Mouse (Mus musculus): ENCODE results near the gene Avil. TPM values are rescaled to one million over a fixed set of nuclear protein-coding genes. Genes with fewer than 3 reads are reported as not detected.

Avil gene
- total and polyA plus RNA-seq, 2 experiments: 0.06 to 0.09 TPM

GRCm38 (mm10) chr10:127062503-127062902, 62.0 kb downstream of the Avil start:
- no peak overlapping the region for H3K4me3 ChIP-seq (ENCODE audit: insufficient read depth, low read depth, low read length)
- no peak overlapping the region for H3K27ac ChIP-seq (replicated peaks; ENCODE audit: insufficient read depth, low read depth, low read length)
- TF ChIP-seq POLR2A (IDR thresholded peaks at IDR 0.05; ENCODE audit: extremely low read depth, insufficient read depth, low read length): no peak
- no peak for TF ChIP-seq CTCF (IDR thresholded peaks at IDR 0.05; ENCODE audit: low read depth, low read length)
- WGBS: 64% methylated on average over 5 of the region's 5 CpGs
- peaks cover 11% of the 10 kb centered on the region for H3K36me3 ChIP-seq (ENCODE audit: control insufficient read depth, insufficient read depth, low read length)
- peaks cover 10% of the 10 kb centered on the region; the same call in 1 of the 2 replicates for H3K4me1 ChIP-seq (ENCODE audit: control insufficient read depth, insufficient read depth, low read length)
- no peaks in the 10 kb centered on the region for H3K27me3 ChIP-seq (ENCODE audit: control insufficient read depth, insufficient read depth, low read length)
- H3K9ac ChIP-seq (ENCODE audit: low read depth, low read length): no peak overlapping the region
- no peak for DNase-seq (ENCODE audit: extremely low read depth, low read depth, low spot score)
- peaks cover 5% of the 10 kb centered on the region; the same call in 1 of the 2 replicates for H3K79me2 ChIP-seq (ENCODE audit: control insufficient read depth, insufficient read depth, low read length)

GRCm38 (mm10) chr10:127063239-127063872, 62.8 kb downstream of the Avil start, which contains the start of gene Cdk4:
Cdk4 (plus strand) TSS chr10:127063534.
- H3K36me3 ChIP-seq (ENCODE audit: control insufficient read depth, insufficient read depth, low read length): peaks cover 20% of the 10 kb centered on the region
- WGBS: under 1% methylated on average over 46 of the region's 46 CpGs
- peaks cover 5% of the 10 kb centered on the region; the same call in 1 of the 2 replicates for H3K79me2 ChIP-seq (ENCODE audit: control insufficient read depth, insufficient read depth, low read length)
- H3K4me1 ChIP-seq (ENCODE audit: control insufficient read depth, insufficient read depth, low read length): peaks cover 11% of the 10 kb centered on the region
- DNase-seq (ENCODE audit: extremely low read depth, low read depth, low spot score): peak; percentile 92
- no peaks in the 10 kb centered on the region for H3K27me3 ChIP-seq (ENCODE audit: control insufficient read depth, insufficient read depth, low read length)
- TF ChIP-seq POLR2A (IDR thresholded peaks at IDR 0.05; ENCODE audit: extremely low read depth, insufficient read depth, low read length): peak; percentile 67; the same call in 1 of the 2 replicates
- TF ChIP-seq CTCF (IDR thresholded peaks at IDR 0.05; ENCODE audit: low read depth, low read length): no peak
- peak within 1 kb of the TSS; percentile 87 for H3K9ac ChIP-seq (ENCODE audit: low read depth, low read length)
- peak within 1 kb of the TSS; percentile 74 for H3K27ac ChIP-seq (replicated peaks; ENCODE audit: insufficient read depth, low read depth, low read length)
- H3K4me3 ChIP-seq (ENCODE audit: insufficient read depth, low read depth, low read length): peak within 1 kb of the TSS; percentile 87

GRCm38 (mm10) chr10:127063913-127064870, 63.7 kb downstream of the Avil start:
- no peaks in the 10 kb centered on the region for H3K27me3 ChIP-seq (ENCODE audit: control insufficient read depth, insufficient read depth, low read length)
- peaks cover 8% of the 10 kb centered on the region; the same call in 1 of the 2 replicates for H3K79me2 ChIP-seq (ENCODE audit: control insufficient read depth, insufficient read depth, low read length)
- peak overlapping the region; percentile 74 for H3K27ac ChIP-seq (replicated peaks; ENCODE audit: insufficient read depth, low read depth, low read length)
- peak overlapping the region; percentile 87 for H3K4me3 ChIP-seq (ENCODE audit: insufficient read depth, low read depth, low read length)
- peaks cover 22% of the 10 kb centered on the region for H3K36me3 ChIP-seq (ENCODE audit: control insufficient read depth, insufficient read depth, low read length)
- peak overlapping the region; percentile 87 for H3K9ac ChIP-seq (ENCODE audit: low read depth, low read length)
- peaks cover 15% of the 10 kb centered on the region for H3K4me1 ChIP-seq (ENCODE audit: control insufficient read depth, insufficient read depth, low read length)
- WGBS: 10% methylated on average over 37 of the region's 37 CpGs
- TF ChIP-seq CTCF (IDR thresholded peaks at IDR 0.05; ENCODE audit: low read depth, low read length) (no peak), POLR2A (IDR thresholded peaks at IDR 0.05; ENCODE audit: extremely low read depth, insufficient read depth, low read length) (no peak)
- DNase-seq (ENCODE audit: extremely low read depth, low read depth, low spot score): no peak

- no peak for TF ChIP-seq POLR2A (IDR thresholded peaks at IDR 0.05; ENCODE audit: extremely low read depth, insufficient read depth, low read length)
- no peak for TF ChIP-seq CTCF (IDR thresholded peaks at IDR 0.05; ENCODE audit: low read depth, low read length)
- DNase-seq (ENCODE audit: extremely low read depth, low read depth, low spot score): no peak
- no peak overlapping the region for H3K27ac ChIP-seq (replicated peaks; ENCODE audit: insufficient read depth, low read depth, low read length)
- no peak overlapping the region for H3K9ac ChIP-seq (ENCODE audit: low read depth, low read length)
- peaks cover 19% of the 10 kb centered on the region for H3K4me1 ChIP-seq (ENCODE audit: control insufficient read depth, insufficient read depth, low read length)
- 74% methylated on average over 9 of the region's 9 CpGs for WGBS
- peaks cover 8% of the 10 kb centered on the region; the same call in 1 of the 2 replicates for H3K79me2 ChIP-seq (ENCODE audit: control insufficient read depth, insufficient read depth, low read length)
- H3K36me3 ChIP-seq (ENCODE audit: control insufficient read depth, insufficient read depth, low read length): peaks cover 22% of the 10 kb centered on the region
- H3K27me3 ChIP-seq (ENCODE audit: control insufficient read depth, insufficient read depth, low read length): no peaks in the 10 kb centered on the region
- no peak overlapping the region for H3K4me3 ChIP-seq (ENCODE audit: insufficient read depth, low read depth, low read length)
Measured at GRCm38 (mm10) chr10:127065981-127066380, 65.5 kb downstream of the Avil start.

GRCm38 (mm10) chr10:127066519-127067018, 66.1 kb downstream of the Avil start:
- Histone ChIP-seq H3K9ac (ENCODE audit: low read depth, low read length) (no peak overlapping the region), H3K4me3 (ENCODE audit: insufficient read depth, low read depth, low read length) (no peak overlapping the region), H3K4me1 (ENCODE audit: control insufficient read depth, insufficient read depth, low read length) (peaks cover 22% of the 10 kb centered on the region), H3K79me2 (ENCODE audit: control insufficient read depth, insufficient read depth, low read length) (peaks cover 8% of the 10 kb centered on the region; the same call in 1 of the 2 replicates), H3K36me3 (ENCODE audit: control insufficient read depth, insufficient read depth, low read length) (peaks cover 22% of the 10 kb centered on the region), H3K27ac (replicated peaks; ENCODE audit: insufficient read depth, low read depth, low read length) (peak overlapping the region; percentile 25), H3K27me3 (ENCODE audit: control insufficient read depth, insufficient read depth, low read length) (no peaks in the 10 kb centered on the region)
- TF ChIP-seq POLR2A (IDR thresholded peaks at IDR 0.05; ENCODE audit: extremely low read depth, insufficient read depth, low read length): no peak
- TF ChIP-seq CTCF (IDR thresholded peaks at IDR 0.05; ENCODE audit: low read depth, low read length): peak; percentile 13; the same call in 1 of the 2 replicates
- peak; percentile 57 for DNase-seq (ENCODE audit: extremely low read depth, low read depth, low spot score)
- 72% methylated on average over 14 of the region's 14 CpGs for WGBS

All from liver, adult 2 months (tissue).